Mouse (Mus musculus) kidney, adult 2 months (tissue): Measurements from ENCODE around the gene Dip2c.

Experiments
- CTCF ChIP-seq: fragments of 200-500 bp; conservative IDR thresholded peaks from 2 replicates; pipeline ENCODE4 v1.5.1; 2011; ENCODE audit warnings: low read depth, mild to moderate bottlenecking, control low read depth, low read length, moderate library complexity, mixed read lengths; ENCODE audit not compliant: insufficient read depth, insufficient read length
- POLR2A ChIP-seq: fragments of 200-500 bp; IDR thresholded peaks from one replicate; pipeline ENCODE4 v1.6.1; 2011; ENCODE audit warnings: low read depth, low read length, control low read depth

GRCm38 (mm10) chr13:9431441-9431840 lies 155.1 kb downstream of the Dip2c start:
- TF ChIP-seq POLR2A (no peak), CTCF (no peak)
